Mouse (Mus musculus): ENCODE measurements around the gene Sebox.
A peak's percentile ranks its signal among the peaks of the same experiment; 100 is the strongest.

DNA sequence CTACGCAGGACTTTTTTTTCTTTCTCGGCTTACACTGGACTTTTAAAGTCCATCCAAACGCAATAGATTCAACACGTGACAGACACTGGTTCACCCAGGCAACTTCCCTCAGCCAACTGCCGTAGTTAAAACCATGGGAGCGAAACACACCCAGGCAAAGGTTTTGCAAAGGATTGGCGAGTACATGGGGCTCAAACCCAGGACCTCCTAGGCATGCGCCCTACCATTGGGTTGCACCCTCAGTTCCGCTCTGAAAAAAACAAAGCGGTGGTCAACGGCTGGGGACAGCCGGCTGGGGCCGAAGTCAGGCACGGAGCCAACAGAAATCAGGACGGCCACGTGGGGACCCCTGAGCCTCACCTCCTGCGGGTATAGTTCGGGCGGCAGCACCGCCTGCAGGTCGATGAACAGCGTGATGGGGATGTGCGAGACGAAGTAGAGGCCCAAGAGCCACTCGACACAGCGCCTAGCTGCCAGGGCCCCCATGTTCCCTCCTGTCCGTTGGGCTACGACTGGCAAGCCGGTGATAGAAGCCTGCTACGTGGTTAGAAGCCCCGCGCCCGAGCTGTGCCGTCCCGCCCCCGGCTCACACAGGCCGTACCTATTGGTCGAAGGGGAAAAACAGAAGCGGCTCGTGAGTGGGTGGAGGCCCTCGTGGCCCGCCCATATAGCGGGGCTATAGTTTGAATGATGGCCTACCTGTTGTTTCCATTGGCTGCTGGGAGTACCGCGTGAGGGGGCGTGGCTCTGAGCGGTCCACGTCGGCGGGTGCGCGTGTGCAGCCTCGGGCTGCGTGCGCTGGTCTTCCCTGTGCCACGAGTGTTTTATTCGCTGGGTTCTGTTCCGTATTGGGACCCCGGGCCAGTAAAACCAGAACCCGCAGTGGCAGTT, 47.2 kb downstream of the Sebox start, which contains the start of gene Tmem97:
- no peak for TF ChIP-seq CTCF (IDR thresholded peaks at IDR 0.05; ENCODE audit: low read depth, low read length)
- TF ChIP-seq EP300 (IDR thresholded peaks at IDR 0.05; ENCODE audit: insufficient read depth, low read depth, low read length), result 0 out of 2 replicates have a peak, but pooled peaks have one; percentile 9
- peak; percentile 70 for TF ChIP-seq POLR2A (IDR thresholded peaks at IDR 0.05; ENCODE audit: insufficient read depth, low read length)
